Mouse (Mus musculus): ENCODE results near the gene Ubl5.

DNA sequence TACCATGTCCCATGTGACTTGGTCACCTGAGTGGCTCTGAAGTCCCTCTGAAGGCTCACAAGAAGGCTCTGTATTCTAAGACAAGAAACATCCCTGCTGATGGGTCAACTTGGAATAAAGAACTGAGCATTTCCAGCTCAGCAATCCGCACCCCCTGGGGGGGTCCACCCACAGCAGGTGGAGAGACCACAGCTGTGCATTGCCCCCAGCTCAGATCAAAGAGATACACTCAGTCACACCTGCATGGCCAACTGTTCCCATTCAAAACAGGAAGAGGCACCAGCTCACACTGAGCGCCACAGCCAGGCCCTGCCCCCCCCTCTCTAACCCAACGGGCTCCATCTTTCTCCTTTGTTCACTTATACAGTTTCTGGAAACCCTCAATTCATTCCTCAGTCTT is 6.4 kb upstream of the Ubl5 start:
- TF ChIP-seq CTCF (conservative IDR thresholded peaks at IDR 0.05; ENCODE audit: insufficient read depth, insufficient read length, low read depth, low read length) = no peak
- TF ChIP-seq POLR2A (IDR thresholded peaks at IDR 0.05; ENCODE audit: low read depth, low read length) = no peak
